Mouse (Mus musculus) CD4-positive, CD25-positive, alpha-beta regulatory T cell, adult 9 weeks (primary cell): ENCODE measurements around the gene Ppp2r5a. TPM values are rescaled to one million over a fixed set of nuclear protein-coding genes. Genes with fewer than 3 reads are reported as not detected.

Experiments used
- polyA plus RNA-seq: library from polyadenylated mRNA; unstranded; fragments of 100-300 nt; shearing (Covaris generic); gene quantifications from one replicate; pipeline ENCODE4 v1.2.1, GENCODE M21; 2017

The Ppp2r5a gene
- polyA plus RNA-seq = 24.9 TPM

GRCm38 (mm10) chr1:191403074-191403473, at the start of gene Ppp2r5a:
Gene Ppp2r5a, minus strand, starts transcription at chr1:191403272.

DNA sequence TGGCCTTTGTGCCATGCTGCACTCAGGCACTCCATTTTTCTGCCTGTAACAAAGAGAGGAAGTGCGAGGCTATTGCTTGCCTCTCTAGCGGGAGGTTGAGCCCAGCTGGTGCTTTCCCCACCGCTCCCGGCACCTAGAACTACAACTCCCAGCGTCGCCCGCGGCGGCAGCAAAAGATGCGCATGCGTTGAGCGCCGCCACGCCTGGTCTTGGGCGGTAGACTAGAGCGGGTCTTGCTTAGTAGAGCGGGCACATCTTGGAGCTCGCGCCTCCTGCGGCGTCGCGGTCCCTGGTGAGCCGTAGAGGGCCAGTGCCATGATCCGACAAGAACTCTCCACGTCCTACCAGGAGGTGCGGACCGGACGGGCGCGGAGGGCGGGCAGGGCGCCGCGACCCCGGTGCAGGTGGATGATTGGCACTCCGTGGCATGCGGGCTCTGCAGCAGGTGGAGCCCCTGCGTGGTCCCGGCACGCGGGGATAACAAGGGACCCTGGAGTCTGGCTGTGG, 77.3 kb downstream of the Ppp2r5a start, which contains the start of gene Tmem206:
Gene Tmem206 (plus strand): TSS at position 187 of the 507 bp plus-strand sequence.

DNA sequence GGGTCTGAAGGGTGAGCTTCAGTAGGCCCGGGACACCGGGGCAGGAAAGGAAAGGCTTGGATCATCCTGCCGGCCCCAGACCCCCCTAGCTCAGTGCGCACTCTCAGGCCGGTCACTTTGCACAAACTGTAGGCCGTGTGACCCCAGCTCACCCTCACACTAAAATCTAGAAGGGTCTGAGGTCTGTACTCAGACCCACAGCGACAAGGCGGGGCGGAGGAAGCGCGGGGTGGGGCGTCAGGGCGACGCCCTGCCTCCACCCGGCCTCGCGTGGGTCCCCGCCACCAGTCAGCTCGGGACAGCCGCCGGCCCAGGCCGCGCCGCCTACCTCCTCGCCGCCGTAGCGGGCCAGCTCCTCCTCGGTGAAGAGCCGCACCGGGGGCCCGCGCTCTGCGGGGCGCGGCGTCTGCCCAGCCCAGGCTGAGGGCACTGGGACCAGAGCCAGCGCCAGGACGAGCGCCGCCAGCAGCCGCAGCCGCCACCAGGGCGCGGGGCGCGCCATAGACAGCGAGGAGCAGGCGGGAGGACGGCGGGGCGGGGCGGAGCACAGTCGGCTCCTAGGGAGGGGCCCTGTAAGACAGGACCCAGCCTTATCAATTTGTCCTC, 85.4 kb downstream of the Ppp2r5a start, which contains the start of gene Nenf:
Gene Nenf (minus strand): TSS at position 604 of the 606 bp plus-strand sequence.

Other genes with a start within 250 kb of the Ppp2r5a start
- not detected for gene Fam71a, start 238.5 kb downstream of the Ppp2r5a start, polyA plus RNA-seq
- not detected for gene Atf3, start 185.2 kb downstream of the Ppp2r5a start, polyA plus RNA-seq
- 2.4 TPM for gene Nenf, start 85.1 kb downstream of the Ppp2r5a start, polyA plus RNA-seq
- gene Tmem206, start 77.4 kb downstream of the Ppp2r5a start, polyA plus RNA-seq = 29.4 TPM
- 7.7 TPM for gene Dtl, start 172.3 kb upstream of the Ppp2r5a start, polyA plus RNA-seq
- 52.8 TPM for gene Ints7, start 172.4 kb upstream of the Ppp2r5a start, polyA plus RNA-seq